Mouse (Mus musculus) forebrain, embryonic 12.5 days (tissue): ENCODE data around the gene Gadl1. TPM values are rescaled to one million over a fixed set of nuclear protein-coding genes. Genes with fewer than 3 reads are reported as not detected.

ENCODE experiments used
- ATAC-seq: fragments of 200-750 bp; cut with Nextera tagmentation; 2 replicates; pipeline ENCODE4 v1.8.0; 2017; ENCODE audit warnings: moderate TSS enrichment; ENCODE audit not compliant: low FRiP score
- H3K27ac ChIP-seq: fragments of 300-500 bp; sonication (generic); 2 replicates; pipeline ENCODE4 v1.5.1; 2016; ENCODE audit warnings: mild to moderate bottlenecking
- H3K27me3 ChIP-seq: fragments of 300-500 bp; sonication (generic); 2 replicates; pipeline ENCODE4 v1.6.1; 2016; ENCODE audit warnings: mild to moderate bottlenecking
- H3K36me3 ChIP-seq: fragments of 300-500 bp; sonication (generic); replicated peaks from 2 replicates; pipeline ENCODE4 v1.6.1; 2016; ENCODE audit warnings: mild to moderate bottlenecking
- H3K4me1 ChIP-seq: fragments of 300-500 bp; sonication (generic); 2 replicates; pipeline ENCODE4 v1.6.1; 2016
- H3K4me2 ChIP-seq: fragments of 300-500 bp; sonication (generic); 2 replicates; pipeline ENCODE4 v1.6.1; 2016; ENCODE audit warnings: mild to moderate bottlenecking, moderate library complexity
- H3K4me3 ChIP-seq: fragments of 300-500 bp; sonication (generic); replicated peaks from 2 replicates; pipeline ENCODE4 v1.5.1; 2016; ENCODE audit warnings: mild to moderate bottlenecking
- H3K9ac ChIP-seq: fragments of 300-500 bp; sonication (generic); 2 replicates; pipeline ENCODE4 v1.6.1; 2016; ENCODE audit warnings: mild to moderate bottlenecking
- H3K9me3 ChIP-seq: fragments of 300-500 bp; sonication (generic); 2 replicates; pipeline ENCODE4 v1.6.1; 2016
- WGBS: fragments of 180-500 bp; shearing (Covaris S2); methylation state at CpG from one replicate; pipeline ENCODE4 v1.1.7; 2016; 5-methylcytosine and 5-hydroxymethylcytosine counted together
- polyA plus RNA-seq: library from polyadenylated mRNA; unstranded; fragments of >200 nt; fragmentation: Nextera tagmentation; extraction: Ambion mirVana; gene quantifications from 2 replicates; pipeline ENCODE4 v1.2.1, GENCODE M21; 2016

Gadl1 gene
- 0.38 and 0.51 TPM in 2 replicates for polyA plus RNA-seq

- no peak within 1 kb of the TSS for H3K4me3 ChIP-seq
- H3K27ac ChIP-seq: no peak within 1 kb of the TSS
- H3K36me3 ChIP-seq: no peaks in the 10 kb centered on the region
- 62% methylated on average over 9 of the region's 9 CpGs for WGBS
- no peak for ATAC-seq
- peaks cover 4% of the 10 kb centered on the region for H3K4me1 ChIP-seq
- peak within 1 kb of the TSS; percentile 9; the same call in 1 of the 2 replicates for H3K4me2 ChIP-seq
- no peaks in the 10 kb centered on the region for H3K27me3 ChIP-seq
- H3K9ac ChIP-seq: no peak within 1 kb of the TSS
- H3K9me3 ChIP-seq: no peaks in the 10 kb centered on the region
Measured at GRCm38 (mm10) chr9:115909155-115909554, at the start of gene Gadl1. Gene Gadl1 (plus strand): TSS chr9:115909455.

- no peak overlapping the region for H3K4me3 ChIP-seq
- 78% methylated on average over 5 of the region's 5 CpGs for WGBS
- H3K9me3 ChIP-seq: no peaks in the 10 kb centered on the region
- H3K36me3 ChIP-seq: no peaks in the 10 kb centered on the region
- no peak overlapping the region for H3K9ac ChIP-seq
- H3K4me2 ChIP-seq: no peak overlapping the region
- no peak overlapping the region for H3K27ac ChIP-seq
- ATAC-seq: no peak
- no peaks in the 10 kb centered on the region for H3K27me3 ChIP-seq
- H3K4me1 ChIP-seq: no peaks in the 10 kb centered on the region
Measured at GRCm38 (mm10) chr9:115862802-115863201, 46.5 kb upstream of the Gadl1 start.

GRCm38 (mm10) chr9:115863326-115863725, 45.9 kb upstream of the Gadl1 start:
- Histone ChIP-seq H3K9me3 (no peaks in the 10 kb centered on the region), H3K9ac (no peak overlapping the region), H3K4me1 (no peaks in the 10 kb centered on the region), H3K4me3 (no peak overlapping the region), H3K27me3 (no peaks in the 10 kb centered on the region), H3K27ac (no peak overlapping the region), H3K4me2 (no peak overlapping the region), H3K36me3 (no peaks in the 10 kb centered on the region)
- 71% methylated on average over 6 of the region's 6 CpGs for WGBS
- no peak for ATAC-seq

GRCm38 (mm10) chr9:115867277-115867676, 42.0 kb upstream of the Gadl1 start:
- no peaks in the 10 kb centered on the region for H3K9me3 ChIP-seq
- WGBS: 70% methylated on average over 2 of the region's 2 CpGs

GRCm38 (mm10) chr9:115870168-115870567, 39.1 kb upstream of the Gadl1 start:
- WGBS: 92% methylated on average over 13 of the region's 13 CpGs
- H3K4me1 ChIP-seq: no peaks in the 10 kb centered on the region
- H3K4me3 ChIP-seq: no peak overlapping the region
- no peaks in the 10 kb centered on the region for H3K36me3 ChIP-seq
- 0 out of 2 replicates have a peak, but pooled peaks cover 3% of the 10 kb centered on the region for H3K9me3 ChIP-seq
- no peak overlapping the region for H3K27ac ChIP-seq
- ATAC-seq: no peak
- H3K9ac ChIP-seq: no peak overlapping the region
- H3K4me2 ChIP-seq: no peak overlapping the region
- no peaks in the 10 kb centered on the region for H3K27me3 ChIP-seq

More at GRCm38 (mm10) chr9:115867277-115867676, 42.0 kb upstream of the Gadl1 start:
- H3K36me3 ChIP-seq: no peaks in the 10 kb centered on the region
- H3K4me2 ChIP-seq: no peak overlapping the region
- no peaks in the 10 kb centered on the region for H3K4me1 ChIP-seq
- no peak overlapping the region for H3K4me3 ChIP-seq
- no peak overlapping the region for H3K27ac ChIP-seq
- no peaks in the 10 kb centered on the region for H3K27me3 ChIP-seq
- no peak overlapping the region for H3K9ac ChIP-seq
- ATAC-seq: no peak

GRCm38 (mm10) chr9:115870640-115871039, 38.6 kb upstream of the Gadl1 start:
- Histone ChIP-seq H3K4me3 (no peak overlapping the region), H3K4me2 (no peak overlapping the region), H3K27me3 (no peaks in the 10 kb centered on the region), H3K4me1 (no peaks in the 10 kb centered on the region), H3K36me3 (no peaks in the 10 kb centered on the region), H3K27ac (no peak overlapping the region), H3K9ac (no peak overlapping the region), H3K9me3 (0 out of 2 replicates have a peak, but pooled peaks cover 3% of the 10 kb centered on the region)
- 91% methylated on average over 5 of the region's 5 CpGs for WGBS
- no peak for ATAC-seq

- Histone ChIP-seq H3K4me1 (no peaks in the 10 kb centered on the region), H3K27ac (no peak overlapping the region), H3K9ac (no peak overlapping the region), H3K9me3 (no peaks in the 10 kb centered on the region), H3K36me3 (no peaks in the 10 kb centered on the region), H3K4me3 (no peak overlapping the region), H3K4me2 (no peak overlapping the region), H3K27me3 (no peaks in the 10 kb centered on the region)
- 90% methylated on average over 6 of the region's 6 CpGs for WGBS
- no peak for ATAC-seq
Measured at GRCm38 (mm10) chr9:115880500-115880899, 28.8 kb upstream of the Gadl1 start.

GRCm38 (mm10) chr9:115881137-115881536, 28.1 kb upstream of the Gadl1 start:
- Histone ChIP-seq H3K4me3 (no peak overlapping the region), H3K4me2 (no peak overlapping the region), H3K9me3 (no peaks in the 10 kb centered on the region), H3K27me3 (no peaks in the 10 kb centered on the region), H3K9ac (no peak overlapping the region), H3K4me1 (no peaks in the 10 kb centered on the region), H3K27ac (no peak overlapping the region), H3K36me3 (no peaks in the 10 kb centered on the region)
- WGBS: 87% methylated on average over 3 of the region's 3 CpGs
- ATAC-seq: no peak

- H3K4me2 ChIP-seq: no peak overlapping the region
- H3K27ac ChIP-seq: no peak overlapping the region
- H3K27me3 ChIP-seq: no peaks in the 10 kb centered on the region
- no peak for ATAC-seq
- no peak overlapping the region for H3K9ac ChIP-seq
- H3K4me1 ChIP-seq: no peaks in the 10 kb centered on the region
- 86% methylated on average over 5 of the region's 5 CpGs for WGBS
- no peaks in the 10 kb centered on the region for H3K36me3 ChIP-seq
- H3K4me3 ChIP-seq: no peak overlapping the region
- H3K9me3 ChIP-seq: no peaks in the 10 kb centered on the region
Measured at GRCm38 (mm10) chr9:115882627-115883200, 26.5 kb upstream of the Gadl1 start.

- H3K4me3 ChIP-seq: no peak overlapping the region
- no peaks in the 10 kb centered on the region for H3K4me1 ChIP-seq
- no peaks in the 10 kb centered on the region for H3K9me3 ChIP-seq
- H3K9ac ChIP-seq: no peak overlapping the region
- no peak overlapping the region for H3K4me2 ChIP-seq
- H3K27me3 ChIP-seq: no peaks in the 10 kb centered on the region
- 86% methylated on average over 5 of the region's 5 CpGs for WGBS
- no peak overlapping the region for H3K27ac ChIP-seq
- no peaks in the 10 kb centered on the region for H3K36me3 ChIP-seq
- no peak for ATAC-seq
Measured at GRCm38 (mm10) chr9:115883413-115883812, 25.8 kb upstream of the Gadl1 start.

GRCm38 (mm10) chr9:115887571-115887970, 21.7 kb upstream of the Gadl1 start:
- H3K4me1 ChIP-seq: no peaks in the 10 kb centered on the region
- no peaks in the 10 kb centered on the region for H3K9me3 ChIP-seq
- H3K9ac ChIP-seq: no peak overlapping the region
- no peak overlapping the region for H3K27ac ChIP-seq
- no peak overlapping the region for H3K4me2 ChIP-seq
- H3K4me3 ChIP-seq: no peak overlapping the region
- H3K27me3 ChIP-seq: no peaks in the 10 kb centered on the region
- 85% methylated on average over 5 of the region's 5 CpGs for WGBS
- no peaks in the 10 kb centered on the region for H3K36me3 ChIP-seq
- no peak for ATAC-seq

GRCm38 (mm10) chr9:115893131-115893530, 16.1 kb upstream of the Gadl1 start:
- H3K4me1 ChIP-seq: no peaks in the 10 kb centered on the region
- no peaks in the 10 kb centered on the region for H3K36me3 ChIP-seq
- H3K9me3 ChIP-seq: no peaks in the 10 kb centered on the region
- no peak for ATAC-seq
- 74% methylated on average over 4 of the region's 4 CpGs for WGBS
- no peaks in the 10 kb centered on the region for H3K27me3 ChIP-seq
- H3K4me2 ChIP-seq: no peak overlapping the region
- no peak overlapping the region for H3K4me3 ChIP-seq
- no peak overlapping the region for H3K9ac ChIP-seq
- no peak overlapping the region for H3K27ac ChIP-seq

- Histone ChIP-seq H3K4me3 (no peak overlapping the region), H3K4me2 (no peak overlapping the region), H3K4me1 (no peaks in the 10 kb centered on the region), H3K27ac (no peak overlapping the region), H3K27me3 (no peaks in the 10 kb centered on the region), H3K9me3 (no peaks in the 10 kb centered on the region), H3K36me3 (no peaks in the 10 kb centered on the region), H3K9ac (no peak overlapping the region)
- WGBS: 93% methylated on average over 10 of the region's 10 CpGs
- no peak for ATAC-seq
Measured at GRCm38 (mm10) chr9:115893947-115894346, 15.3 kb upstream of the Gadl1 start.
